Mouse (Mus musculus): Measurements from ENCODE around the gene Dot1l.

DNA sequence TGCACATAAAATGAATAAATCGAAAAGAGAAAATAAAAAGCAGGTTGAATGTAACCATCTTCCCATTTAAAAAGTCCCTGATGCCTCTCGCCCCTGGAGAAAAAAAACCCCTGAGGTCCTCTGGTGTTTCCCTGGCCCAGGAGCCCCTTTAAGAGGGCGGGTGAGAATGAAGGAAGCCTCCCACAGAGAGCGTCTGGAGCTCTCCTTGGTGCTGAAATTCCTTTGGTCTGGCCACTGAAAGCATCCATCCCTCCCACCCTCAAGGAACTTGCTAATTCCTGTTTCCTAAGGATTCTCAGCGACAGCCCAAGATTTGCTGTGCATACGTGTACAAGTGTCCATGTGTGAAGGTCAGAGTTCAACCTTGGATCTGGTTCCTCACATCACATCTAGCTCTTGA lies 6.4 kb upstream of the Dot1l start:
- TF ChIP-seq POLR2A (IDR thresholded peaks at IDR 0.05; ENCODE audit: borderline replicate concordance, control insufficient read depth, low read depth, low read length) (no peak), CTCF (IDR thresholded peaks at IDR 0.05; ENCODE audit: control insufficient read depth, insufficient read depth, low read length) (no peak)

Measured in bone marrow, adult 2 months (tissue).